Mouse (Mus musculus): ENCODE results near the gene Ephb1. TPM values are rescaled to one million over a fixed set of nuclear protein-coding genes. Genes with fewer than 3 reads are reported as not detected.

Gene Ephb1
- total and polyA plus RNA-seq, 3 experiments: not detected

DNA sequence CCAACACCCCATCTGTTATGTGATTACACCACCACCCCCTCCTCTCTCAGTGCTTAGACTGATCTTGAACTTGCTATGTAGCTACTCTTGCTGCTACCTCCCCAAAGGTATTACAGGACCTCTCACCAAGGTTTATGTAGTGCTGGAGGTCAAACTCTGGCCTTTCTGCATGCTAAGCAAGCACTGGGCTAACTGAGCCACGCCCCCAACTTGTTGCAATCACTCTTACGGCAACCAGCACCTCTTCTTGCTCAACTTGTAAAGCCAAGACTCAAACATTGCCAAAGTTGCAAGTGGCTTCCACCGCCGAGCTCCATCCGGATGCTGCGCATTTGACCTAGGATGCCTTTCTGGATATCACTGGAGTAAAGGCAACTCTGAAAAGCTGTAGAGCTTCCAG is 157.6 kb downstream of the Ephb1 start:
- Histone ChIP-seq H3K4me3 (ENCODE audit: control insufficient read depth in 1 of 2, insufficient read depth in 1 of 2, low read depth in 2 of 2, low read length in 2 of 2) (no peak overlapping the region), H3K36me3 (ENCODE audit: control insufficient read depth in 1 of 2, insufficient read depth in 2 of 2, low read length in 2 of 2) (no peaks in the 10 kb centered on the region), H3K27ac (ENCODE audit: control insufficient read depth, low read depth, low read length) (no peak overlapping the region), H3K4me1 (ENCODE audit: control insufficient read depth in 1 of 2, insufficient read depth in 2 of 2, low read length in 2 of 2) (no peaks in the 10 kb centered on the region), H3K9ac (ENCODE audit: control insufficient read depth, low read depth, low read length, poor library complexity, severe bottlenecking) (no peak overlapping the region), H3K79me2 (ENCODE audit: control insufficient read depth, insufficient read depth, low read length, poor library complexity) (no peaks in the 10 kb centered on the region), H3K27me3 (ENCODE audit: control insufficient read depth in 1 of 2, insufficient read depth in 2 of 2, low read length in 2 of 2) (no peaks in the 10 kb centered on the region), H3K9me3 (replicated peaks; ENCODE audit: insufficient read depth, low read length) (no peaks in the 10 kb centered on the region)
- DNase-seq (ENCODE audit: low read depth, low spot score): no peak
- TF ChIP-seq NELFE (IDR thresholded peaks at IDR 0.05; ENCODE audit: low read depth, low read length) (no peak), RCOR1 (IDR thresholded peaks at IDR 0.05; ENCODE audit: low read depth, low read length) (no peak), SIN3A (IDR thresholded peaks at IDR 0.05; ENCODE audit: low read length) (no peak), MAFK (IDR thresholded peaks at IDR 0.05; ENCODE audit: borderline replicate concordance, low read depth, low read length) (no peak), UBTF (IDR thresholded peaks at IDR 0.05; ENCODE audit: borderline replicate concordance, insufficient read depth, low read depth, low read length) (no peak), MAX (IDR thresholded peaks at IDR 0.05; ENCODE audit: low read length) (no peak), POLR2AphosphoS2 (IDR thresholded peaks at IDR 0.05; ENCODE audit: low read length) (no peak), USF2 (IDR thresholded peaks at IDR 0.05; ENCODE audit: borderline replicate concordance in 1 of 2, insufficient read depth in 1 of 2, low read depth in 1 of 2, low read length in 2 of 2) (no peak), ELF1 (IDR thresholded peaks at IDR 0.05; ENCODE audit: low read depth, low read length) (no peak), POLR2AphosphoS5 (IDR thresholded peaks at IDR 0.05; ENCODE audit: borderline replicate concordance, low read depth, low read length) (no peak), BHLHE40 (IDR thresholded peaks at IDR 0.05; ENCODE audit: borderline replicate concordance, low read depth, low read length) (no peak), RAD21 (IDR thresholded peaks at IDR 0.05; ENCODE audit: low read depth, low read length) (no peak), SMC3 (IDR thresholded peaks at IDR 0.05; ENCODE audit: low read depth, low read length) (no peak), POLR2A (IDR thresholded peaks at IDR 0.05; ENCODE audit: control insufficient read depth in 1 of 2, insufficient read depth in 1 of 2, low read depth in 1 of 2, low read length in 2 of 2, poor library complexity in 1 of 2) (no peak), NRF1 (IDR thresholded peaks at IDR 0.05; ENCODE audit: insufficient read depth, low read depth, low read length, poor library complexity, severe bottlenecking) (no peak), TBP (IDR thresholded peaks at IDR 0.05; ENCODE audit: low read depth, low read length) (no peak)

DNA sequence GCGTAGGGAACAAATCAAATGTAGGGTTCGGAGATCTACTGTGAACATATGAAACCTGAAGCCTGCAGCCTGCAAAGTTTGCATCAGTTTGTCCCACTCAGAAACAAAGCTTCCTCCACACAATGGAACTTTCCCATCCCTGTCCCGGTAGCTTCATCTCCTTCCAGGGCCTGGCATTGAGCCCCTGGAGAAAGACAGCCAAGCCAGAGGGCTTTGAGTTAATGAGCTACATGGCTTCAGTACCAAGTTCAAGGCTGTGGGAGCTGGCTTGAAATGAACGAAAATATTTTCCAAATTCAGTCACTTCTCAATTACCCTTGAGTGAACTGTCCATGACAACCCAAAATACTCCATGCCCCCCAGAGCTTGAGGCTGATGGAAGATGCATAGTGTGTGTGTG is 160.4 kb downstream of the Ephb1 start:
- no peak for DNase-seq (ENCODE audit: low read depth, low spot score)
- TF ChIP-seq ZKSCAN1 (IDR thresholded peaks at IDR 0.05; ENCODE audit: low read depth, low read length): no peak
- no peak for TF ChIP-seq GATA1 (IDR thresholded peaks at IDR 0.05; ENCODE audit: low read depth, low read length)
- TF ChIP-seq USF1 (IDR thresholded peaks at IDR 0.05; ENCODE audit: low read depth, low read length): no peak
- no peak for TF ChIP-seq MYC (IDR thresholded peaks at IDR 0.05; ENCODE audit: low read depth, low read length)
- TF ChIP-seq ETS1 (IDR thresholded peaks at IDR 0.05; ENCODE audit: low read depth, low read length): no peak
- no peak for TF ChIP-seq SMC3 (IDR thresholded peaks at IDR 0.05; ENCODE audit: low read depth, low read length)
- no peak for TF ChIP-seq ZMIZ1 (IDR thresholded peaks at IDR 0.05; ENCODE audit: low read depth, low read length)
- no peak for TF ChIP-seq NRF1 (IDR thresholded peaks at IDR 0.05; ENCODE audit: insufficient read depth, low read depth, low read length, poor library complexity, severe bottlenecking)
- H3K27me3 ChIP-seq (ENCODE audit: control insufficient read depth in 1 of 2, insufficient read depth in 2 of 2, low read length in 2 of 2): no peaks in the 10 kb centered on the region
- H3K4me1 ChIP-seq (ENCODE audit: control insufficient read depth in 1 of 2, insufficient read depth in 2 of 2, low read length in 2 of 2): no peaks in the 10 kb centered on the region
- H3K9ac ChIP-seq (ENCODE audit: control insufficient read depth, low read depth, low read length, poor library complexity, severe bottlenecking): no peak overlapping the region
- no peaks in the 10 kb centered on the region for H3K36me3 ChIP-seq (ENCODE audit: control insufficient read depth in 1 of 2, insufficient read depth in 2 of 2, low read length in 2 of 2)
- H3K9me3 ChIP-seq (replicated peaks; ENCODE audit: insufficient read depth, low read length): no peaks in the 10 kb centered on the region
- no peak overlapping the region for H3K27ac ChIP-seq (ENCODE audit: control insufficient read depth, low read depth, low read length)
- no peaks in the 10 kb centered on the region for H3K79me2 ChIP-seq (ENCODE audit: control insufficient read depth, insufficient read depth, low read length, poor library complexity)
- no peak overlapping the region for H3K4me3 ChIP-seq (ENCODE audit: control insufficient read depth in 1 of 2, insufficient read depth in 1 of 2, low read depth in 2 of 2, low read length in 2 of 2)
